Mouse (Mus musculus) stomach, postnatal 0 days (tissue): Measurements from ENCODE around the gene Arhgef3.

Source experiments
- CTCF ChIP-seq: IDR thresholded peaks from 2 replicates; pipeline ENCODE4 v1.5.1; 2016; ENCODE audit warnings: antibody characterized with exemption, low read depth, mild to moderate bottlenecking, moderate library complexity
- EP300 ChIP-seq: optimal IDR thresholded peaks from 2 replicates; pipeline ENCODE3; 2016; ENCODE audit warnings: antibody characterized with exemption

DNA sequence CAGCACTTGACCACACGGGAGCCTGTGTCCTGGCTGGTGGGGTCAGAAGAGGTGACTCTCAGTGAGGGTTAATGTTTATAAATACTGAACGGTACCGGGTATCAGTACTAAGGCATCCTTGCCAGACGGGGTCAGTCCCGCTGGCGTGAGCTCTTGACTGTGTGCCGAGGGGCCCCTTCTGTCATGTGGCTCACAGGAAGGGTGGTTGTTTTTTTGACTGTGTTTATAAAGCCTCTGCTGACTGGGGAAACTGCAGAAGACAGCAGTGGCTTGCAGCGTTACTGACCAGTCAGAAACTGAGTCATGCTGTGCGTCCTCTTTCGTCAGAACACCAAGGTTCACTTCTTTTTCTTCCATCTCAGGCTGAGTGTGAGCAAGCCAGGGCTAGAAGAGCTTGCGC lies 67.4 kb downstream of the Arhgef3 start:
- TF ChIP-seq CTCF: no peak
- no peak for TF ChIP-seq EP300
